Mouse (Mus musculus) hindbrain, embryonic 16.5 days (tissue): ENCODE measurements around the gene Anapc16. TPM values are rescaled to one million over a fixed set of nuclear protein-coding genes. Genes with fewer than 3 reads are reported as not detected.

Source experiments
- ATAC-seq: fragments of 200-750 bp; cut with Nextera tagmentation; 2 replicates; pipeline ENCODE4 v1.8.0; 2017; ENCODE audit warnings: moderate TSS enrichment, moderate library complexity
- H3K27ac ChIP-seq: fragments of 300-500 bp; sonication (generic); 2 replicates; pipeline ENCODE4 v1.5.1; 2014; ENCODE audit warnings: low read depth, mild to moderate bottlenecking, control low read depth, low read length, moderate library complexity
- H3K27me3 ChIP-seq: fragments of 300-500 bp; sonication (generic); replicated peaks from 2 replicates; pipeline ENCODE4 v1.6.1; 2014; ENCODE audit warnings: low read length; ENCODE audit not compliant: control insufficient read depth, insufficient read depth
- H3K36me3 ChIP-seq: fragments of 300-500 bp; sonication (generic); 2 replicates; pipeline ENCODE4 v1.6.1; 2014; ENCODE audit warnings: mild to moderate bottlenecking, low read length, moderate library complexity, mixed read lengths; ENCODE audit not compliant: control insufficient read depth, insufficient read depth
- H3K4me1 ChIP-seq: fragments of 300-500 bp; sonication (generic); 2 replicates; pipeline ENCODE4 v1.6.1; 2014; ENCODE audit warnings: low read depth, low read length; ENCODE audit not compliant: control insufficient read depth, insufficient read depth
- H3K4me2 ChIP-seq: fragments of 300-500 bp; sonication (generic); 2 replicates; pipeline ENCODE4 v1.6.1; 2014; ENCODE audit warnings: mild to moderate bottlenecking, low read length, control low read depth, moderate library complexity
- H3K4me3 ChIP-seq: fragments of 300-500 bp; sonication (generic); 2 replicates; pipeline ENCODE4 v1.5.1; 2014; ENCODE audit warnings: mild to moderate bottlenecking, low read length, control low read depth, moderate library complexity
- H3K9ac ChIP-seq: fragments of 300-500 bp; sonication (generic); 2 replicates; pipeline ENCODE4 v1.6.1; 2014; ENCODE audit warnings: low read depth, mild to moderate bottlenecking, control low read depth, low read length, moderate library complexity
- H3K9me3 ChIP-seq: fragments of 300-500 bp; sonication (generic); 2 replicates; pipeline ENCODE4 v1.6.1; 2014; ENCODE audit warnings: mild to moderate bottlenecking, low read length, moderate library complexity; ENCODE audit not compliant: control insufficient read depth
- WGBS: fragments of 180-500 bp; shearing (Covaris S2); extraction: QIAGEN DNeasy Blood & Tissue Kit; methylation state at CpG from one replicate; pipeline ENCODE4 v1.1.7; 2014; 5-methylcytosine and 5-hydroxymethylcytosine counted together
- polyA plus RNA-seq: library from polyadenylated mRNA; unstranded; fragments of >200 nt; fragmentation: Nextera tagmentation; extraction: Ambion mirVana; gene quantifications from 2 replicates; pipeline ENCODE4 v1.2.1, GENCODE M21; 2015

The Anapc16 gene
- polyA plus RNA-seq, 1 experiment from 2014 or later: 116 TPM

DNA sequence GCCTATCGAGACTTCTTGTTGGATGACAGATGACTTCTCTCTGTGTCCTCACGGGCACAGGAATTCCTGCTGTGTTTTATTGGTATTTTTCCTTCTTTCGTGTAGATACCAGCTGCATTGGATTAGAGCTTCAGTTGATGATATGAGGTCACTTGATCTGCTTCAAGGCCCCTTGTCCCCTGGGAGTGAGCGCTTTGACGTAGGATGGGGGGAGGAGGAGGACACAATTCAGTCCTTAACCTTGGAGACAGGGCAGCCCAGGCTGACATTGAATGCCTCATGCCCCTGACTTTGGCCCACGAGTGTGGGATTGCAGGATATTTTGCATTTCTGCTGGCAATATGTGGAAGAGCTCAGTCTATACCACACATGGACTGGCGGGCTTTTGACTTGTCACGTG lies 28.6 kb upstream of the Anapc16 start:
- peaks cover 19% of the 10 kb centered on the region for H3K4me1 ChIP-seq
- no peak for ATAC-seq
- no peaks in the 10 kb centered on the region for H3K9me3 ChIP-seq
- no peaks in the 10 kb centered on the region for H3K36me3 ChIP-seq
- H3K27ac ChIP-seq: no peak overlapping the region
- H3K27me3 ChIP-seq: no peaks in the 10 kb centered on the region
- no peak overlapping the region for H3K9ac ChIP-seq
- 68% methylated on average over 8 of the region's 8 CpGs for WGBS
- no peak overlapping the region for H3K4me3 ChIP-seq
- H3K4me2 ChIP-seq: no peak overlapping the region

GRCm38 (mm10) chr10:60029387-60029786 lies 26.5 kb upstream of the Anapc16 start:
- Histone ChIP-seq H3K4me2 (no peak overlapping the region), H3K4me3 (no peak overlapping the region), H3K9me3 (no peaks in the 10 kb centered on the region), H3K27ac (no peak overlapping the region), H3K36me3 (no peaks in the 10 kb centered on the region), H3K4me1 (peaks cover 19% of the 10 kb centered on the region), H3K9ac (no peak overlapping the region), H3K27me3 (no peaks in the 10 kb centered on the region)
- ATAC-seq: no peak
- WGBS: 88% methylated on average over 4 of the region's 4 CpGs

DNA sequence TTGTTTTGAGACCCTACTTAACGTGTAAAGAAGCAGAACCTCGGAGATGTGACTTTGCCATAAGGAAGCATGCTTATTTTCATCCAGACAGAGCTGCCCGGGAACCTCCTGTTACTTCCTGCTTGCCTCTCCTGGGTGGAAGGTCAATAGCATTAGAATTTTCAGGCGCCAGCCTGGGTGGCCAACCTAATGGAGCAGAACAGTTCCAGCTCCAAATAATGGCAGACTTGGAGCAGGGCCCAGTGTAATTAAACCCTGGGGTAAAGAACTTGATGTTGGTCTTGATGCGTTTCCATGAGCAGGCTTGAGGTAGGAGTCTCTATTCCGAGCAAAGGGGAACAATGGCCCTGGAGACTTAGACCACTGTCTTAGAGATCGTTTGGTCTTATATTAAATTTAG lies 26.0 kb upstream of the Anapc16 start:
- Histone ChIP-seq H3K9me3 (no peaks in the 10 kb centered on the region), H3K4me3 (no peak overlapping the region), H3K4me1 (peaks cover 19% of the 10 kb centered on the region), H3K27me3 (no peaks in the 10 kb centered on the region), H3K9ac (no peak overlapping the region), H3K4me2 (no peak overlapping the region), H3K36me3 (no peaks in the 10 kb centered on the region), H3K27ac (peak overlapping the region; percentile 32; the same call in 1 of the 2 replicates)
- 38% methylated on average over 7 of the region's 7 CpGs for WGBS
- peak; percentile 32; the same call in 1 of the 2 replicates for ATAC-seq

DNA sequence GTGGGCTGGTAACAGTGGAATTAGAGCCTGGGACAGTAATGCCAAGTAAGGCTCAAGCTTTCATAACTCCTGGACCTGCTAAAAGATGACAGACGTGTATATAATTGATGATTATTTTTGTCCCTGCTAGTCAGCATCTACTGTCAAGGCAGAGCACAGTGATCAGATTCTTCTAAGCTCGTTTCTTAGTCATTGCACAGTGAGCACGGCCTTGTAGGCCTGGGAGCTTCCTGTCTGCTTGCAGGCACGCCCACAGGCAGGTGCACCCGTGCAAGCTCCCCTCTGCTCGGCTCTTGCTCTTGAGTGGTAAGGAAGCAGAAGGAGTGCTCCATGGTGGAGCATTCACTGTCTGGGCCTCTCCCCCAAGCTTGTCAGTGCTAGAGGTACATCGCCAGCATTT lies 25.2 kb upstream of the Anapc16 start:
- H3K4me1 ChIP-seq: peaks cover 19% of the 10 kb centered on the region
- H3K4me2 ChIP-seq: no peak overlapping the region
- ATAC-seq: no peak
- 85% methylated on average over 7 of the region's 7 CpGs for WGBS
- H3K9ac ChIP-seq: no peak overlapping the region
- H3K27me3 ChIP-seq: no peaks in the 10 kb centered on the region
- H3K4me3 ChIP-seq: no peak overlapping the region
- H3K27ac ChIP-seq: peak overlapping the region; percentile 20
- no peaks in the 10 kb centered on the region for H3K9me3 ChIP-seq
- no peaks in the 10 kb centered on the region for H3K36me3 ChIP-seq

DNA sequence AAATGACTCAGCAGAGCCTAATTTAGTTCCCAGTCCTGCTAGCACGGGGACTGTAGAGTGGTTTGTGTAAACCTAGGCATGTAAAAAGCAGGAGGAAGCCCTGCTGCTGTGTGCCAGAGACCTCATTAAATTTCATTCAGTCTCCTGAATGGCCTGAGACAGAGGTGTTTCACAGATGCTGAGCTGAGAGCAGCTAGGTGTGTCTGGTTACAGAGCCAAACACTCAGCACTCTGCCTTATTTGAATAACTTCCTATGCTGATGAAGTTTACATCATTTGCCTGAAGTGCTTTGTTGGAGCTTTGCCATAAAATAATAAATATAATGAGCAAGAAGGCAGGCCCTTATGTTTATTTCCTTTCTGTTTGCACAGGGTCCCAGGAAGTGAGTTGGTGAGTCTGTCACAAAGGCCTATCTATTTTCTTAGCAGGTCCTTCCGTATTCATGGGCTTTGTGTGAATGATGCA lies 24.7 kb upstream of the Anapc16 start:
- no peaks in the 10 kb centered on the region for H3K27me3 ChIP-seq
- no peak overlapping the region for H3K4me3 ChIP-seq
- H3K27ac ChIP-seq: no peak overlapping the region
- H3K9ac ChIP-seq: no peak overlapping the region
- WGBS: 55% methylated on average over 2 of the region's 2 CpGs
- no peaks in the 10 kb centered on the region for H3K36me3 ChIP-seq
- no peak; the same call in 1 of the 2 replicates for ATAC-seq
- H3K9me3 ChIP-seq: no peaks in the 10 kb centered on the region
- H3K4me2 ChIP-seq: no peak overlapping the region
- peaks cover 19% of the 10 kb centered on the region for H3K4me1 ChIP-seq

DNA sequence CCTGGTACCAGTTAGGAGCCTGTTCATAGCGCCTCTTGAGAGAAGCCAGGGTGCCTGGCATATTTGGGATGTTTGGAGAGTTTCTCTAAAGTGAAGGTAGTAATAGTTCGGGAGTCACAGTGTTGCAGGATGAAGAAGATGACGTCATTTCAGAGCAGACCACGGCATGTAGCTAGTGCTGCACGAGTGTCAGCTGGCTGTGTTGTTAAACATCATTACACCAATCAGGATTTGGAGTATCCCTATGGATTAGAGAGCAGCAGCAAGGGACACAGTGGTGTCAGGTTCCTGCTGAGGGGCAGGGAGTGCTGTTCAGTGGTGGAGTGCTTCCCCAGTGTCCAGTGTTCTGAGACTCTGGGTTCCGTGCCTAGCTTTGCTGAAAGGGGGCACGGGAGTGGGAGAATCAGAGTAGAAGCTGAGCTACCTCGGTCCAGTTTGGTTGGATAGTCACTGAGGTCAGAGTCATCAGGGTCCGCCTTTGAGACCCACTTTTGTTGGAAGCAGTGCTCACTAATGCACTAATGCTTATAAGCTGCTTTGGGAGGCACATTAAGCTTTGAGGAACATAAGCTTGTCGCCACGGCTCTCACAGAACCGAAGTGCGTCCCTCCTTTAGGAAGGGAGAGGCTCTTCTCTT lies 23.9 kb upstream of the Anapc16 start:
- peaks cover 17% of the 10 kb centered on the region for H3K4me1 ChIP-seq
- H3K9me3 ChIP-seq: no peaks in the 10 kb centered on the region
- no peak for ATAC-seq
- H3K27ac ChIP-seq: no peak overlapping the region; the same call in 1 of the 2 replicates
- H3K4me3 ChIP-seq: no peak overlapping the region
- 72% methylated on average over 13 of the region's 13 CpGs for WGBS
- H3K9ac ChIP-seq: no peak overlapping the region
- no peaks in the 10 kb centered on the region for H3K27me3 ChIP-seq
- H3K36me3 ChIP-seq: no peaks in the 10 kb centered on the region; the same call in 1 of the 2 replicates
- H3K4me2 ChIP-seq: no peak overlapping the region

- no peak for ATAC-seq
- H3K27ac ChIP-seq: no peak overlapping the region
- no peak overlapping the region for H3K4me3 ChIP-seq
- no peaks in the 10 kb centered on the region; the same call in none of the 2 replicates for H3K36me3 ChIP-seq
- 92% methylated on average over 1 of the region's 1 CpGs for WGBS
- no peaks in the 10 kb centered on the region for H3K27me3 ChIP-seq
- H3K9me3 ChIP-seq: no peaks in the 10 kb centered on the region
- H3K4me1 ChIP-seq: peaks cover 13% of the 10 kb centered on the region
- H3K9ac ChIP-seq: no peak overlapping the region
- H3K4me2 ChIP-seq: no peak overlapping the region
Observed at GRCm38 (mm10) chr10:60023751-60024150, 20.8 kb upstream of the Anapc16 start.

DNA sequence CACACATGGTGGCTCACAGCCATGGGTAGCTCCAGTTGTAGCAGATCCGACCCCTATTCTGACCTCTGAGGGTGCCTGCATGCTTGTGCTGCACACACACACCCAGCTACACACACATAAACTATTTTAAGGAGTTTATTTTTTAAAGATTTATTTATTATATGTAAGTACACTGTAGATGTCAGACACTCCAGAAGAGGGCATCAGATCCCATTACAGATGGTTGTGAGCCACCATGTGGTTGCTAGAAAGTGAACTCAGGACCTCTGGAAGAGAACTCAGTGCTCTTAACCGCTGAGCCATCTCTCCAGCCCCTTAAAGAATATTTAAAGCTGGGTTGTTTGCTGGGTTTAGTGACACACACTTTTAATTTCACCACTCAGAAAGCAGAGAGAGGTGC lies 16.4 kb upstream of the Anapc16 start:
- Histone ChIP-seq H3K27me3 (no peaks in the 10 kb centered on the region), H3K4me2 (no peak overlapping the region), H3K36me3 (no peaks in the 10 kb centered on the region; the same call in none of the 2 replicates)

DNA sequence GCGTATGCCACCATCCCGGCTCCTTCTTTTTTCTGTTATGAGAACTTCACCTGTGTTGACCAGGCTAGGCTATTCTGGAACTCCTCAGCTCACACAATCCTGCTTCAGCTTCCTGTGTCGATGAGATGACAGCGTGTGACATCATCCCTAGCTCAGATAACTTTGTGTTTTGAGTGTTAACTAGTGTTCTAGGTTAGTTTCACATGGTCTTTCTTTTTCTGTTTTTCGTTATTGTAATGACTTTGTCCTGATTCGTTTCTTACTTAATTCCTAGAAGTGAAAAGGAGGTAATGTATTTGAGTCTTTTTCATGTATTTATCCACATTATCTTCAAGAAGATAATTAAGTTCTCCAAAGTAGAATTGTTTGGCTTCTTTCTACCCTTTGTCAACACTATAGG lies 13.3 kb upstream of the Anapc16 start:
- Histone ChIP-seq H3K27me3 (no peaks in the 10 kb centered on the region), H3K9me3 (no peaks in the 10 kb centered on the region), H3K36me3 (peaks cover 6% of the 10 kb centered on the region; the same call in 1 of the 2 replicates), H3K4me3 (no peak overlapping the region), H3K27ac (no peak overlapping the region), H3K4me2 (no peak overlapping the region), H3K9ac (no peak overlapping the region), H3K4me1 (no peaks in the 10 kb centered on the region)
- no peak for ATAC-seq
- WGBS: 93% methylated on average over 6 of the region's 6 CpGs

More for the DNA sequence above, 16.4 kb upstream of the Anapc16 start:
- no peak for ATAC-seq
- WGBS: 81% methylated on average over 2 of the region's 2 CpGs
- H3K4me3 ChIP-seq: no peak overlapping the region
- H3K9ac ChIP-seq: no peak overlapping the region
- no peaks in the 10 kb centered on the region for H3K9me3 ChIP-seq
- no peaks in the 10 kb centered on the region for H3K4me1 ChIP-seq
- no peak overlapping the region for H3K27ac ChIP-seq
